26 mouse cellular contexts compared by ENCODE assay signal in the genomic region with DNA sequence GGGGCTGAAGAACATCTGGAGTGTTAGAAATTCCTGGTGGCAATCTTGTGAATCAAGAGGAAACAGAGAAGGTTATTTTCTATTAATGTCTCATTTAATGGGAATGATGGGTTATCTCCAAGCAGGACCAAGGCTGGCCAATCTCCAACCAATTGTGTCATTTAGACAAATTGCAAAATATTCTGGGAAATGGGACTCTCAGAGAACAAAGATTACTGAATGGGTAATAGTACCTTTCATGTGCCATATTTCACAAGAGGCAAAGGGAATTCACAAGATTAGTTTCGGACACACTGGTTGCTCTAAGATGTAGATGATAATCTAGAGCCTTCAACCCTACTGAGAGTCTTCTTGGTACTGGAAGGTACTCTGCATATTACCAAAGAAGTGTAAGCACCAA.
DNase-seq lines count a peak whose midpoint lies in the region; ATAC-seq and TF ChIP-seq lines count a peak whose summit lies in the region.
"Had no signal": no experiment of that assay in that cellular context is flagged by ENCODE, and none has a peak within 500 bp of the region (broad histone marks: within the 10 kb centered on the region; RNA-seq: fewer than 3 reads in every experiment).

No protein-coding gene starts in this region.

- peak overlapping the region; percentile 35; the same call in 1 of the 2 replicates for H3K27ac ChIP-seq in gastrocnemius, adult 2 months
- no peak overlapping the region for H3K27ac ChIP-seq in liver, adult 2 months (replicated peaks; ENCODE audit: insufficient read depth, low read depth, low read length)
- H3K27ac ChIP-seq in liver, embryonic 12.5 days: no peak overlapping the region
- H3K27ac ChIP-seq: heart, embryonic 15.5 days; hindbrain, embryonic 10.5 days; hindbrain, embryonic 13.5 days; intestine, embryonic 15.5 days had no signal

- no peak for DNase-seq in gastrocnemius, adult 2 months
- DNase-seq in gastrocnemius, postnatal 4 days (ENCODE audit: low spot score in 2 of 2): no peak
- peak; percentile 76 for DNase-seq in liver, adult 2 months (ENCODE audit: extremely low read depth, low read depth, low spot score)
- peak; percentile 82 for DNase-seq in fat pad, adult 2 months (ENCODE audit: extremely low read depth, low read depth, low spot score)
- DNase-seq in kidney, adult 18-20 months: no peak
- DNase-seq: adrenal gland, postnatal 10 days; adrenal gland, postnatal 36 days; B cell, adult 2 months; cerebellum, adult 18-20 months; cerebellum, adult 9-10 months; cerebellum, postnatal 14 days; forebrain, postnatal 0 days; heart, postnatal 10 days; heart, postnatal 36 days; kidney, adult 11 months had no signal

- H3K36me3 ChIP-seq in liver, adult 2 months (ENCODE audit: control insufficient read depth, insufficient read depth, low read length): no peaks in the 10 kb centered on the region
- no peaks in the 10 kb centered on the region for H3K36me3 ChIP-seq in liver, embryonic 12.5 days
- H3K36me3 ChIP-seq: G1E; heart, embryonic 12.5 days; heart, embryonic 15.5 days; hindbrain, embryonic 10.5 days; hindbrain, embryonic 13.5 days; intestine, embryonic 15.5 days had no signal

- H3K9ac ChIP-seq in liver, adult 2 months (ENCODE audit: low read depth, low read length): no peak overlapping the region
- no peak overlapping the region for H3K9ac ChIP-seq in liver, embryonic 12.5 days
- H3K9ac ChIP-seq: forebrain, postnatal 0 days; heart, embryonic 12.5 days; heart, embryonic 15.5 days; hindbrain, embryonic 13.5 days; intestine, embryonic 15.5 days had no signal

- no peak overlapping the region for H3K4me2 ChIP-seq in liver, embryonic 12.5 days
- H3K4me2 ChIP-seq: heart, embryonic 12.5 days; heart, embryonic 15.5 days; hindbrain, embryonic 13.5 days; intestine, embryonic 15.5 days had no signal

- no peaks in the 10 kb centered on the region for H3K27me3 ChIP-seq in liver, adult 2 months (ENCODE audit: control insufficient read depth, insufficient read depth, low read length)
- H3K27me3 ChIP-seq in liver, embryonic 12.5 days (replicated peaks): no peaks in the 10 kb centered on the region
- H3K27me3 ChIP-seq: CH12.LX; heart, embryonic 12.5 days; heart, embryonic 15.5 days; hindbrain, embryonic 13.5 days; intestine, embryonic 15.5 days had no signal

- intact Hi-C loops in gastrocnemius, adult 2 months (cut with DNase I): no loop called here

- peaks cover 7% of the 10 kb centered on the region for H3K4me1 ChIP-seq in liver, adult 2 months (ENCODE audit: control insufficient read depth, insufficient read depth, low read length)
- no peaks in the 10 kb centered on the region for H3K4me1 ChIP-seq in liver, embryonic 12.5 days
- H3K4me1 ChIP-seq: heart, embryonic 12.5 days; heart, embryonic 15.5 days; hindbrain, embryonic 10.5 days; intestine, embryonic 15.5 days had no signal

- H3K4me3 ChIP-seq in gastrocnemius, adult 2 months: no peak overlapping the region
- no peak overlapping the region for H3K4me3 ChIP-seq in liver, adult 2 months (ENCODE audit: insufficient read depth, low read depth, low read length)
- H3K4me3 ChIP-seq in liver, embryonic 12.5 days: no peak overlapping the region
- H3K4me3 ChIP-seq: heart, embryonic 12.5 days; heart, embryonic 15.5 days; hindbrain, embryonic 10.5 days; hindbrain, embryonic 13.5 days; intestine, embryonic 15.5 days had no signal

- no peaks in the 10 kb centered on the region for H3K9me3 ChIP-seq in liver, embryonic 12.5 days (replicated peaks)
- H3K9me3 ChIP-seq: heart, embryonic 12.5 days; heart, embryonic 15.5 days; hindbrain, embryonic 10.5 days; hindbrain, embryonic 13.5 days; intestine, embryonic 15.5 days had no signal

- WGBS in liver, adult 2 months: 21% methylated on average over 1 of the region's 1 CpGs
- 52% methylated on average over 1 of the region's 1 CpGs for WGBS in liver, embryonic 12.5 days (ENCODE audit: insufficient replicate concordance)

- no peak for TF ChIP-seq CTCF in gastrocnemius, adult 2 months (IDR thresholded peaks at IDR 0.05)
- TF ChIP-seq CTCF in liver, adult 2 months (IDR thresholded peaks at IDR 0.05; ENCODE audit: low read depth, low read length): no peak

- no peaks in the 10 kb centered on the region for H3K79me2 ChIP-seq in liver, adult 2 months (ENCODE audit: control insufficient read depth, insufficient read depth, low read length)

- no peak for TF ChIP-seq POLR2A in liver, adult 2 months (IDR thresholded peaks at IDR 0.05; ENCODE audit: extremely low read depth, insufficient read depth, low read length)

- ATAC-seq in liver, embryonic 12.5 days: no peak
- ATAC-seq: forebrain, embryonic 14.5 days; forebrain, postnatal 0 days; hindbrain, embryonic 16.5 days; intestine, embryonic 15.5 days; Patski had no signal

Comparison
In these comparisons a context has a peak if more than half of its experiments do, and no peak if none do; other contexts are left out.
1. DNase-seq: peak in liver, adult 2 months (single experiment) and fat pad, adult 2 months (single experiment); none in gastrocnemius, adult 2 months (single experiment), gastrocnemius, postnatal 4 days (0 of 2) and kidney, adult 18-20 months (single experiment).